Mouse (Mus musculus) forebrain, embryonic 11.5 days (tissue): Measurements from ENCODE around the gene Stat5b. TPM values are rescaled to one million over a fixed set of nuclear protein-coding genes. Genes with fewer than 3 reads are reported as not detected.
"Not testable (repeated sequence)": the region's sequence is repeated elsewhere in the genome, so short reads cannot be mapped to it uniquely, and the experiment has no call there.

Source experiments
- ATAC-seq: fragments of 200-750 bp; cut with Nextera tagmentation; replicated peaks from 2 replicates; pipeline ENCODE4 v1.8.0; 2017; ENCODE audit warnings: moderate TSS enrichment; ENCODE audit not compliant: low FRiP score
- DNase-seq: peaks from one replicate; pipeline ENCODE4 v3.0.0-alpha.2; 2017; ENCODE audit warnings: low spot score
- H3K27ac ChIP-seq: fragments of 300-500 bp; sonication (generic); 2 replicates; pipeline ENCODE4 v1.5.1; 2014; ENCODE audit warnings: low read depth, low read length
- H3K27me3 ChIP-seq: fragments of 300-500 bp; sonication (generic); 2 replicates; pipeline ENCODE4 v1.6.1; 2014; ENCODE audit warnings: mild to moderate bottlenecking, low read length, mixed read lengths; ENCODE audit not compliant: control insufficient read depth, insufficient read depth
- H3K36me3 ChIP-seq: fragments of 300-500 bp; sonication (generic); 2 replicates; pipeline ENCODE4 v1.6.1; 2014; ENCODE audit warnings: mild to moderate bottlenecking, low read length, moderate library complexity, mixed read lengths; ENCODE audit not compliant: control insufficient read depth, insufficient read depth
- H3K4me1 ChIP-seq: fragments of 300-500 bp; sonication (generic); replicated peaks from 2 replicates; pipeline ENCODE4 v1.6.1; 2014; ENCODE audit warnings: low read length, mixed read lengths; ENCODE audit not compliant: control insufficient read depth, insufficient read depth
- H3K4me2 ChIP-seq: fragments of 300-500 bp; sonication (generic); 2 replicates; pipeline ENCODE4 v1.6.1; 2014; ENCODE audit warnings: low read depth, mild to moderate bottlenecking, low read length, moderate library complexity, mixed read lengths; ENCODE audit not compliant: severe bottlenecking
- H3K4me3 ChIP-seq: fragments of 300-500 bp; sonication (generic); 2 replicates; pipeline ENCODE4 v1.5.1; 2014; ENCODE audit warnings: low read depth, low read length
- H3K9ac ChIP-seq: fragments of 300-500 bp; sonication (generic); 2 replicates; pipeline ENCODE4 v1.6.1; 2014; ENCODE audit warnings: low read length
- H3K9me3 ChIP-seq: fragments of 300-500 bp; sonication (generic); 2 replicates; pipeline ENCODE4 v1.6.1; 2016; ENCODE audit warnings: low read length, mixed read lengths; ENCODE audit not compliant: control insufficient read depth
- WGBS: fragments of 180-500 bp; shearing (Covaris S2); extraction: QIAGEN DNeasy Blood & Tissue Kit; methylation state at CpG from one replicate; pipeline ENCODE4 v1.1.7; 2014; 5-methylcytosine and 5-hydroxymethylcytosine counted together
- polyA plus RNA-seq: library from polyadenylated mRNA; unstranded; fragments of >200 nt; fragmentation: Nextera tagmentation; extraction: Ambion mirVana; gene quantifications from 2 replicates; pipeline ENCODE4 v1.2.1, GENCODE M21; 2014

The Stat5b gene
- polyA plus RNA-seq, 1 experiment from 2014 or later, result 19.1 TPM

DNA sequence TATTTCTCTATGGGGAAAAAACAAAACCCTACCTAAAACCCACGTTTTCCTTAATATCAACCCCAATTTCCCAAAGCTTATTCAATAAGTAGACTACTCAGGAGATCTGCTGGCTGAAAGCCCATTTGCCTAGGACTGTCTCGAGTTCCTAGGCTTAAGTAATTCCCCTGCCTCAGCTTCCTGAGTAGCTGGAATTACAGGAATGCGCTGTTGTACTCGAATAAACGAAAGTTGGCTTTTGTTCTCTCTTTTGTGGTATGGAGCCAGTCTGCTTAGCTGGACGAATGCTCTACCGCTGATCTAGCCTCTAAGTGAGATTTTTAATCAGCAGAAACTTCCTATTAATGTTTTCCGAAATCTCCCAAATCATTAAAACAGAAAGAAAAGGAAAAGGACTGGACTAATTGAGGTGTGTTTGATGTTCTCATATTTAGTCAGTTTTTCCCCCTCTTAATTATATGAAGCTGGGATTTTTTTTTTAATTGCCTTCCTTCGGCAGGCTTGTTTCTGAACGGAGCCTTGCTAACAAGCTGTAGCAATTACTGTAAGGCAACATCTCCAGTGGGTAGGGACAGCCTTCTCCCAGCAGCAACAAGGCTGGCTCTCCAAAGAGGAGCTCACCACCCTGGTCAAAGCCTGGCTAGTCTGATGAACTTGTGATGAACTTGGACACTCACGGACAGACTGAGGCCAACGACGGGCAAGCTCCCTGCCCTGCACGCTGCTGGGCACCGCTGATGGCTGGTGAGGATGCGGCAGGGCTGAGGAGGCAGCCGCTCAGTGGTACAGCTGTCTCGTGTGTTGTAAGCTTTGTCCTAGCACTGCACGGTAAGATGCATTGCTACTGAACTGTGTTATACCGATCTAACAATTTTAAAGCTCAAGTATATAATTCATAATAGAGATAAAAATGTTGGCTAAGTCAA lies 43.9 kb downstream of the Stat5b start:
- Histone ChIP-seq H3K36me3 (no peaks in the 10 kb centered on the region), H3K9ac (no peak overlapping the region), H3K4me3 (no peak overlapping the region), H3K4me2 (no peak overlapping the region), H3K27ac (peak overlapping the region; percentile 34; the same call in 1 of the 2 replicates), H3K4me1 (no peaks in the 10 kb centered on the region), H3K27me3 (no peaks in the 10 kb centered on the region), H3K9me3 (no peaks in the 10 kb centered on the region)
- 61% methylated on average over 20 of the region's 20 CpGs for WGBS
- no peak for ATAC-seq
- DNase-seq, result peak; percentile 56

DNA sequence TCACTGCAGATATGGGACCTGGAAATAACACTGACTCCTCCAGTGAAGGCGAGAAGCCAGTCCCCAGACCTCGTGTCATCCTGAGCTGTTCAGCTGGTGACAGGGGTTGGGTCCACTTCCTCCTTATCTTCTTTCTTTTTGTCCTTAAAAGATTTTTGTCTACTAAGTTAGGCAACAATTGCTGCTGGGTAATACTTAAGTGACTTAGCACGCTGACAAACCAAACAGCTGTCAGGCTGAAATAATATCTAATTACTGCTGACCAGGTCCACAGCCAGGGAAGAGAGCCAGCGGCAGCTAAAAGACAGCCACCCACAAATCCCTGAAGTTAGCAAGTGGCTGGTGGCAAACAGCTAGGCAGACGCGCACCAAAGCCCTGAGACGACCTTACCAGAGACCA lies 45.0 kb downstream of the Stat5b start:
- Histone ChIP-seq H3K27ac (no peak overlapping the region), H3K4me3 (no peak overlapping the region), H3K36me3 (no peaks in the 10 kb centered on the region), H3K27me3 (no peaks in the 10 kb centered on the region), H3K9ac (no peak overlapping the region), H3K9me3 (no peaks in the 10 kb centered on the region), H3K4me1 (no peaks in the 10 kb centered on the region), H3K4me2 (no peak overlapping the region)
- DNase-seq (no peak), ATAC-seq (no peak)
- WGBS, result 84% methylated on average over 7 of the region's 7 CpGs

DNA sequence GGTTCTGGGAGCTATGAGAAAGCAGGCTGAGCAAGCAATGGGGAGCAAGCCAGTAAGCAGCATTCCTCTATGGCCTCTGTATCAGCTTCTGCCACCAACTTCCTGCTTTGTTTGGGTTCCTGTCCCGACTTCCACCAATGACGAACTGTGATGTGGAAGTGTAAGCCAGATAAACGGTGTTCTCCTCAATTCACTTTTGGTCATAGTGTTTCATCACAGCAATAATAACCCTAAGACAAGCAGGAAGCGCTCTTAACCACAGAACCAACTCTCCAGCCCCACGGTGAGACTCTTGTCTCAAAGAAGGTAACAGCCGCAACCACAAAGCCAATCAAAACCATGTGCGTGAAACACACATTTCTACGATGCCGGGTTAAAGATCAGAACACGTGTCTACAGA lies 46.1 kb downstream of the Stat5b start:
- H3K4me2 ChIP-seq, result no peak overlapping the region
- WGBS, result 98% methylated on average over 10 of the region's 10 CpGs
- no peaks in the 10 kb centered on the region for H3K27me3 ChIP-seq
- no peaks in the 10 kb centered on the region for H3K4me1 ChIP-seq
- H3K9me3 ChIP-seq, result no peaks in the 10 kb centered on the region
- DNase-seq (no peak), ATAC-seq (no peak)
- no peaks in the 10 kb centered on the region for H3K36me3 ChIP-seq
- no peak overlapping the region for H3K27ac ChIP-seq
- H3K4me3 ChIP-seq, result no peak overlapping the region
- no peak overlapping the region for H3K9ac ChIP-seq

DNA sequence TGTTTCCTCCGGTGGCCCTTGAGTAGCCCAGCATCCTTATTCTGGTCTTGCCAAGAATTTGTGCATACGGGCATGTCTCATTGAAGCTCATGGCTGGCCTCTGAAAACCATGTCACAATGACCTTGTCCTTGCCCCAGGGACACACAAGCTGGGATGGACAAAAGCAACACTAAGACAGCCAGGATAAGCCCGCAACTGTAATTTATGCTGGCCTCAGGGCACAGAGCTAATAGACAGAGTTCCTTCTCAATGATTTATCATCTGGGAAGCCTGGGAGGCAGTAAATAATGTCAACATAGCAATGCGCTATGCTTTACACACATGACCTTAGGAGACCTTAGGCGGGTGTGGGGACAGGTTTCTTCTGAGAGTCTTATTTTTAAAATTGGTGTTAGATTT lies 51.1 kb downstream of the Stat5b start:
- no peak overlapping the region for H3K27ac ChIP-seq
- no peak overlapping the region for H3K4me3 ChIP-seq
- H3K4me1 ChIP-seq, result no peaks in the 10 kb centered on the region
- no peaks in the 10 kb centered on the region for H3K9me3 ChIP-seq
- no peak overlapping the region for H3K9ac ChIP-seq
- DNase-seq (no peak), ATAC-seq (no peak)
- H3K36me3 ChIP-seq, result no peaks in the 10 kb centered on the region
- no peaks in the 10 kb centered on the region for H3K27me3 ChIP-seq
- H3K4me2 ChIP-seq, result no peak overlapping the region
- WGBS, result 82% methylated on average over 5 of the region's 5 CpGs

DNA sequence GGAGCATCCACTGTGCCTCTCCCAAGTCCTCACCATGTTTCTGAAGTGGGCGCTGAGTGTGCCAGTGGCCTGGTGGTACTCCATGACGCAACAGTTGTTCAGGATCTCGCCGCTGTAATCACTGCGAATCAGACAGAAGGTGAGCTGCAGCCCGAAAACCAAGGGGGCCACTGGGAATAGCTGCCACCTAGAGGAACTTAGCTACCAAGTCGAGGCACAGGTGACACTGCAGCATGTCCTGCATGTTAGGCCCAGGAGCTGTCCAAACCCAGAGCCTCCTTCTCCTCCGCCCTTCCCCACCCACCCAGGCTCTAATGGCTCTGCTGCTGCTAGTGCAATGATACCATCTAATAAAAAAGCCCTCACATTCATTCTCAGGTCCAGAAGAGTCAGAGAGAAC lies 53.9 kb downstream of the Stat5b start:
- DNase-seq, result no peak
- no peaks in the 10 kb centered on the region for H3K36me3 ChIP-seq
- no peak overlapping the region for H3K4me2 ChIP-seq
- H3K9ac ChIP-seq, result no peak overlapping the region
- H3K4me1 ChIP-seq, result no peaks in the 10 kb centered on the region
- H3K27me3 ChIP-seq, result no peaks in the 10 kb centered on the region
- no peaks in the 10 kb centered on the region for H3K9me3 ChIP-seq
- WGBS, result 57% methylated on average over 8 of the region's 8 CpGs
- H3K4me3 ChIP-seq, result no peak overlapping the region
- H3K27ac ChIP-seq, result no peak overlapping the region
- no peak for ATAC-seq

DNA sequence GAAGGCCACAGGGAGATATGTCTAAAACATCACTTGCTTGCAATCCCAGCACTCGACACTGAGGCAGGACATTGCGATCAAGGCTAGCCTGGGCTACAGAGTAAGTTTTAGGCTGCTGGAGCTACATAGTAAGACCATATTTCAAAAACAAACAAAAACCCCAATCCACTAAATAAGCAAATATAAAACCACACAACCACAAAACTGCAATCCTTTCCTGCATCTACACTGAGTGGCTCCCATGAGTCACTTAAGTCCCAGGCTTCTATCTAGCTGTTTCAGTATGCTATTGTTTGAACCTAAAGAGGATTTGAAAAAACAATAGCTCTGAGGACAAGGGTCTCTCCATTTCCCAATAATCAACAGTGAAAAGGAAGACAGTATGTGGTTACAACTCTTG lies 55.1 kb downstream of the Stat5b start:
- H3K9ac ChIP-seq, result no peak overlapping the region
- ATAC-seq (no peak), DNase-seq (no peak)
- 92% methylated on average over 2 of the region's 2 CpGs for WGBS
- H3K4me3 ChIP-seq, result no peak overlapping the region
- no peaks in the 10 kb centered on the region for H3K36me3 ChIP-seq
- H3K27me3 ChIP-seq, result no peaks in the 10 kb centered on the region
- no peak overlapping the region for H3K27ac ChIP-seq
- no peaks in the 10 kb centered on the region for H3K4me1 ChIP-seq
- no peaks in the 10 kb centered on the region for H3K9me3 ChIP-seq
- H3K4me2 ChIP-seq, result no peak overlapping the region

DNA sequence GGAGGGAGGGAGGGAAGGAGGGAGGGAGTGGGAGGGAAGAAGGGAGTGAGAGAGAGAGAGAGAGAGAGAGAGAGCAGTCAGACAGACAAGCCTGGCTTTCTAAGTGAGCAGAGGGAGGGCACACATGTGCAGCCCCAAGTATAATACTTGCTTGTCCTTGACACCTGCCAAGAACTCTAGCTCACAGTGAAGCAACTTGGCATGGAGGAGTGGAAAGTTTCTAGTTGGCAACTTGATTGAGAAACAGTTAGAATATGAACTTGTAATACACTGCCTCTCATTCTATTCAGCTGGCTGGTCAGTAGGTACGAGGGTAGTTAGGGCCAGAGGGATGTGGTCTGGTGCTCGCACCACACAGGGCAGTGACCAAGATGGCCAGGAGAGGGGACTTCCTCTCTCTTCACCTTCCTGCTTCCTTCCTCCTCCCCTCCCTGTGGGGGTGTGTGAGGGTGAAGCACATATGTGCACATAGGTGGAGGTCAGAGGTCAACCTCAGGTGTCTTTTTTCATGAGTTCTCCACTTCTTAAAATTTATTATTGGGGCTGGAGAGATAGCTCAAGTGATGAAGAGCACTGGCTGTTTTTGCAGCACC lies 59.0 kb downstream of the Stat5b start:
- ATAC-seq, result no peak
- no peak for DNase-seq
- H3K4me3 ChIP-seq, result no peak overlapping the region
- no peak overlapping the region for H3K27ac ChIP-seq
- no peaks in the 10 kb centered on the region for H3K27me3 ChIP-seq
- no peaks in the 10 kb centered on the region for H3K9me3 ChIP-seq
- H3K9ac ChIP-seq, result no peak overlapping the region
- no peaks in the 10 kb centered on the region for H3K36me3 ChIP-seq
- peaks cover 2% of the 10 kb centered on the region; the same call in 1 of the 2 replicates for H3K4me1 ChIP-seq
- H3K4me2 ChIP-seq, result no peak overlapping the region
- 94% methylated on average over 2 of the region's 2 CpGs for WGBS

DNA sequence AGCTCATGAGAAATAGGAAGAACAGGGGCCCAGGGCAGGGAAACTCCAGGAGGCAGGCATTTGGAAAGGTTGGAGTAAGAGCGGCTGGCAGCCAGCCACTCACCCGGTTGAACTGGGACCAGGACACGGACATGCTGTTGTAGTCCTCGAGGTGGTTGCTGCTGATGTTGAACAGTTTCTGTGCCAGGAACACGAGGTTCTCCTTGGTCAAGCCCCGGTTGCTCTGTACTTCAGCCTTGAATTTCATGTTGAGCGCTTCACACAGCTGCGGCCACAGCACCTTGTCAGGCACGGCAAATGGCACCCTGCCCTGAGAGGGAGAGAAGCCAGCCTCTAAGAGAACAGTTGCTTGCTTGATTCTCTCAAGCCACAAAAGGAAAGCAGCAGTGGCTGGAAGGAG lies 59.9 kb downstream of the Stat5b start:
- not testable (repeated sequence) for H3K9me3 ChIP-seq, H3K4me2 ChIP-seq, ATAC-seq, H3K9ac ChIP-seq, H3K4me1 ChIP-seq, H3K4me3 ChIP-seq, DNase-seq, H3K27ac ChIP-seq, H3K27me3 ChIP-seq, H3K36me3 ChIP-seq
- WGBS, result 94% methylated on average over 9 of the region's 9 CpGs
